Mouse (Mus musculus): ENCODE measurements around the gene Gm20708.

DNA sequence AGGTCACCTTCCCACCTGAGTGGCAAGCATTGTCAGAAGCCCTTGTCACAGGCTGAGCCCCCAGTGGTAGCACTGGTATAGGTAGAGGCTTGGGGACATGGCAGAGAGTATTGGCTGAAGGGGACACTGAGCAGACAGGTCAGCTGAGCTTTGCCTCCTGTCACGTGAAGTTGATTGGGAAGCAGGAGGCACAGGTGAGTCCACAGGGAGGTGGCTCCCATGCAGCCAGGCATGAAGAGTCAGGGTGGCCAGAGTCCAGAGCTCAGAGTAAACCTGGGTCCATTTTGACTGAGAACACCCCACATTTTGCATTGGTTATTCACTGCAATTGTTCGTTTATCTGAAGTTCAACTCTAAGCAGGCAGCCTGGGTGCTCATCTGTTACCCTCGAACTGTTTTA, 43.4 kb downstream of the Gm20708 start:
- TF ChIP-seq CTCF (IDR thresholded peaks at IDR 0.05; ENCODE audit: low read depth) (no peak), EP300 (IDR thresholded peaks at IDR 0.05; ENCODE audit: low read depth) (no peak)
